Mouse (Mus musculus): ENCODE measurements around the gene Pax2.

The Pax2 gene

DNA sequence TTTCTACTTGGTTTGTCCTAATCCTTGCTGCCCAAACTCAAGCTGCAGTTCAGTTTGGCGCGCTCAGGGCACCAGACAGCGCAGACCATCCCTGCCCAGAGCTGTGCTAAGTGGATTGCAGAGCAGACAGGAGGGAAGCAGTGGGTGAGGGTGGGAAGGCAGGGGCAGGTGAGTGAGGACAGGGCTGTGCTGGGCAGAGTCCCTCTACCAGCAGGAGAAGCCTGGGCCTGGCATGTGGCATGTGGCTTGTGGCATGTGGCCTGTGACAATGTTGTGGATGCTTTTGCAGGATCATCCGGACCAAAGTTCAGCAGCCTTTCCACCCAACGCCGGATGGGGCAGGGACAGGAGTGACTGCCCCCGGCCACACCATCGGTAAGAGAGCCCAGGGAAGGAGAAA lies 32.6 kb downstream of the Pax2 start:
- DNase-seq = no peak

DNA sequence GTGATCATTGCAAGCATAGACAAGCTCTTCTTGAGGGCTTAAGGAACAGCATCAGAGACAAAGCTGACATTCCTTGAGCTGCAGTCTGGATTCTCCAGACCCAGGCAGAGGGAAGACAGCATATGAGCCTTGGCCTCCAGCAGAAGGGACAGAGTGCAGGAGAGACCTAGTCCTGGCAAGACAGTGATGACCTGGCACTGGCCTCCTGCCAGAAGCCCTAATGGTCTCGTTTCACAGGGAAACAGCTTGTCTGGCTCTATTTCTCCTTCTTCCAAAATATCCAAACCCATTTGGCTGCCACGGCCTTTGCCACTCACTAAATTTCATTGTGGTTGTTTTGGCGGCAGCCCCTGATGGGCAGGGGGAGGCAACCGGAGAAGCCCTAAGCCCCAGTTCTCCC lies 36.1 kb downstream of the Pax2 start:
- DNase-seq = no peak

DNA sequence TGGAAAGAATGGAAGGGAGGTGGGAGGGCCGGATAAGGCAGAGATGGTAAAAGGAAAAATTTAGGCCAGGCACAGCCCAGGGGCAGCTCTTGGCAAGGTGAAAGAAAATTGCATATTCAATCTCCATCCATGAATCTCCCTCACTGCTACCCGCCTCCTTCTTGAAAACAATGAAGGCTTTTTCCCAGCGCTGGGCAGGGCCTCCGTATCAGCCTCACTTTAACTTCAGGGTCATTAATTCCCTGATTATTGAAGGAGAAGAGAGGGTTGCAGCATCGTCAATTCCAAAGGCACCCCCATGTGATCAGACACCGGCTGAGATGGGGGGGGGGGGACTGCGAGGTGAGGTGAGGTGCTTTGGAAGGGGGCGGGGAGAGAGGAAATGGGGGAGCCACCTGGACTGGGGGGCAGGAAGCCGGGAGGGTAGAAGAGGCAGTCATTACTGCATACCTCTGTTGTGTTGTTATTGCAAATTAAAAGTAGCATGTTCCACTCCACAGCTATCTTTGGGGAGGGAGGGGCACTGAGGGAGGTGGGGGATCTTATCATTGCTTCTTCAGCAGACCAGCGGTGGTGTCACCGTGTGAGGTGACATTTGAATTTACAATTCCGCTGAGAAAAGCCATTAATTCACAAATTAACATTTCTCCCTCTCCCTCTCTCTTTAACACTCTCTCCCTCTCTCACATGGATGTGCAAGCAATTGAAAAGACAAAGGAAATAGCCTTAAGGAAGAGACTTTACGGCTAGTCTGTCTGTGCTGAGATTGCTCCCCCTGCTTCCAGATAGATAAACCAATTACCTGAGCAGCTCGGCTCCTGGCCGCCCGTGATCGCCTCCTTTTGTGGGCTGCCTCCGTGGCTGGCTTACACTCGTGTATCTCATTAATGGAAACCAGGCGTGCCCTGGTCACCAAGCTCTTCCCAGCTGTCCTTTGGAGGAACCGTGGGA lies 41.5 kb downstream of the Pax2 start:
- DNase-seq = peak; percentile 65

DNA sequence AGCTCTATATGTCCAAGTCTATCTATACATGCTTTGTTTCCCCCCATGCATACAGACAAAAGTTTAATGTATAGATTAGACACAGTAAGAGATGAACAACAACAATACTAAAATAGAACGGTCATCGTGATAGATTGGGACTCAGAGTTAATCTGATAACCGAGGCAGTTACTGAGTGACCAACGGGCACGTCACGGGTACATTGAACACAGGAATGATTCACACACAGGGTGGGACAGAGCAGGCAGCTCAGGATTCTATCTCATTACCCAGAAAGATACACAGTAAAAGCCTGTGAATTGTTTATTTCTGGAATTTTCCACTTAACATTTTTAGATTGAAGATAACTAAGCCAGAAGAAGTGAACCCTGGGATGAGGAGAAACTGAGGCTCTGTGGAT lies 42.9 kb downstream of the Pax2 start:
- DNase-seq = no peak

DNA sequence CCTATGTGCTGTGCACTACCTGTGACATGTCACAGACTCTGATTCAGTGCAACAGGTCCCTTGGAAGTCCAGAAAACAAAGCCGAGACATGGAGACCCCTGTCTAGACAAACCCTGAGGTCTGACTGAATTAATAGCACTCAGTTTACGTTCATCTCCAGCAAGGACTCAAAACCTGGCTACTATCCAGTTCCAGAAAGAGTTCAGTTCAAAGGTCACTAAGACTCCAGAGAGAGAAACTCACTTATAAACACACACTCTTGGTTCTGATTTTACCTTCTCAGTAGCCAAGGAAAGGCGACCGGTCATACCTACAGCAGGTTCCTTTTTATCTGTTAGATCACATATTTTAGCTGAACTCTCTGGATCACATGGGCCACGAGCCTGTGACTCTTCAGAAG lies 43.3 kb downstream of the Pax2 start:
- DNase-seq = no peak

DNA sequence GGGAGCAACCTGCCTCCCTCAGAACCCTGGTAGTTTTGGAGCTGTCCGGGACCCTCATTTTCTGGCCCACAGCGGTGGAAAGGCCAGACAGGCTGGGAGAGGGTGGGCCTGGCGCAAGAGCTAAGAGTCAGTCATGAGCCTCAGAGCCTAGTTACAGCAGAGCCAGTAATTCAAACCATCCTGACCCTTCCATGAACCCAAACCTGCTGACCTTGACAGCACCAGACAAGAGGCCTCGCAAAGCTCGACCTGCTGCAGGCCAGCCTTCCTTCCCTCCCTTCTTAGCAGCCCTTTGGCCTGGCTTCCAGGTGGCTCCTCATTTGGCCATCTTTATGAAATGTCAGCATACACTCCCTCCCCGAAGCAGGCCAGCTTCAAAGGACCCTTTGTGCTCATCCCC lies 44.5 kb downstream of the Pax2 start:
- DNase-seq = no peak

DNA sequence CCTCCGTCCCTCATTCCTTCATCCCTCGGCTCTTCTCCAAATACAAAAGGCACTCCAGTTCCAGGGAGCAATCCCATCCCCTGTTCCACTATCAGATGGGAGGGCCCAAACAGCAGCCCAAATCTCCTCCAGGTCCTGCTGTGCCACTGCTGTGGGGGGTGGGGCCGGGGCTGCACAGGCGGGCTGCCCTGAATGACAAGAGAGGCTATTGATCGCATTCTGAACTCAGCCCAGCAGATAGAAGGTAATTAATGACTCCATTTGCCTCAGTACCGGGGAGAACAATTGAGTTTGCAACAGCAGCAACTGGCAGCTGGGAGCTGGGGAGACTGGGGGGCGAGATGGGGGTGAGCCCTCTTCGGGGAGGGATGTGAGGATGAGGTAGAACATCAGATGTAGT lies 52.9 kb downstream of the Pax2 start:
- peak; percentile 45 for DNase-seq

DNA sequence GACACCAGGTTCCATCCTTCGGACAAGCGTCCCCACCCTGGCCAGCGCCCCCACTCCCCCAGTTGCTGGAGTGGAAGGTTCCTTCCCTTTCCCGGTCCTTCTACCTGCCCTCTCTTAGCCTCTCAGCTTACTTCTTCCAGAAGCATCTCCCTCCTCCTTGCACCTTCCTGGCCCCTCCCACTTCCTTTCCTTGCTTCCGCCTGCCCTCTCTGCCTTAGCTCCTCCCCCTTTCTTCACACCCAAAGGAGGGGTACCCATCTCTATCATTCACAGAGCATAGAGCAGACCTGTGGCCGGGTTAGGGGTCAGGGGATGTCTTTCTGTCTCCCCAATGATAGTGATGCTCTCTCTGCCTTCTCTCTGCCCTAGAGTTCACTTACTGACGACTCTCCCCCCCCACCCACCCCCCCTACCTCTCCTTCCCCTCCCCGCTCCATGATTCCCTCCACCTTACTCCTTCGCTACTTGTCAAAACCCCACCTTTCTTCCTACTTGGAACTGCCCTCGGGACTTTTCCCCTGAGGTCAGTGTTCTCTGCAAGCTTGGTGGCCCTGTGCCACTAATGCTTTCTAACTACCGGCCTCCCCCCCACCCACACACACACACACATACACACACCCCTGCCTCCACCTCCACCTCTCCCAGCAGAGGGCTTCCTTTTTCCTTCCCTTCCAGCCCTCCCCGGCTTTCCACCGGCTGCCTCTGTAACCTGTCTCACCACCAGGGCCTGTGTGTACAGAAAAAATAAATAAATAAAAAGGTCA lies 57.0 kb downstream of the Pax2 start:
- DNase-seq = no peak

DNA sequence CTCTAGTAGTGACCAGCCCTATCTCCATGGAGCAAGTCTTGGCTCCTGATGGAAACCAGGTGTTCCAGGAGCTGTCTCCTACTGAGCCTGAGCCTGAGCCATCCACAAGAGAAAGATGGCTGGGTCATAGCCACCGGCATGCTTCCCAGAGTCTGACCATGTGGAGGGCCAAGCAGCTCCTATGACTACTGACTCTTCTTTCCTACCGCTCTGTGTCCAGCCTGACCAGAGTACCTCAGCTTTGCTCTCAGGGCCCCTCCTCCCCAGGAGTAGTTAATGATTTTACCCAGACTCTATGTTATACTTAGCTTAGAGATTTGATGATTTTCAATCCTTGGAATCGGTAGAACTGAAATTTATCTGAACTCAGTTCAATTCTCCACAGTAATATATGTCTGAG lies 59.3 kb downstream of the Pax2 start:
- DNase-seq = no peak

DNA sequence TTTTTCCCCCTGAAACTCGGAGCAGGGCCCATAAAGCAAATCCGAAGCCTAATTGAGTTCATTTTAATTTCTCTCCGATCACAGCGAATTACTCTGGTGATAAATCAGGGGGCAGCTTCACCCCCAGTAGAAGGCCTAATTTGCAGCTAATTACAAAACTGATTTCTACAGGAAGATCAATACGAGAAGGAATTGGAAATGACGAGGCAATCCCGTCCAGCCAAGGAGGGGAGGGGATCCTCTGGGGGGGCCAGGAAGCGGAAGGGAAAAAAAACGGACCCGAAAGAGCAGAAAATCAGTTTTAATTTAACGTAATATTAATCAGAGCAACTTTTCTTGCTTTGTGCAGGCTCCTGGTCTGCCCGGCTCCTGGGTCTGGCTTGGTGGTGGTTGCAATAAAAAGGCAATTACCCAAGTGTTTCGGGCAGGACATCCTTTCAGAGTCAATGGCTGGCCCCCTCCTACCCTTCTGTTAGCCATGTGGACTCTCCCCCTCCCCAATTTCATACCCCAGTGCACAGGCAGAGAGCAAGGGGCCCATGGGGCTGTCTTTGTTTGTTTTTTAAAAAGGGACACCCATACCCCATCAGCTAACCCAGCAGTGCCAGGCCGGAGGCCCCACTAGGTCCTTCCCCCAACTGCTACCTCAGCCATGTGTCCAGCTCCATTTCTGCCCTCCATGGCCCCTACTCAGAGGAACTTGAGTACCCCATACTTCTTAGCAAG lies 61.7 kb downstream of the Pax2 start:
- DNase-seq = no peak

DNA sequence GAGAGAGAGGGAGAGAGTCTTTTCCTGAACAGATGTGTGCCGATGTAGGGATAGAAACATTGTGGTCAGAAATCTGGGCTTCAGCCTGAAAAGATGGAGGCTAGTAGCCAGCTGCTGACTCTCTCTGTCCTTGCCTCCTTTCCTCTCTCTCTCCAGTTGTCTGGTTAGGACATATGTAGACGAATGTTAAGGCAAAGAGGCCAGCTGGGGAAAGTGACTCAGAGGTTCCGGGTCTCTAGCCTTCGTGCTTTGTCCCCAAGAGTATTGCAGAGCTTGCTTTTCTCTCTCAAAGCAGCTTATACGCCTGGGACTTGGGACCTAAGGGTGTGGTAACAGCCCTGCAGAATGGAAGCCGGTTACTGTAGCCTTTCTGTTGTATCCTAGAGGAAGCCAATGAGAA lies 62.8 kb downstream of the Pax2 start:
- no peak for DNase-seq

DNA sequence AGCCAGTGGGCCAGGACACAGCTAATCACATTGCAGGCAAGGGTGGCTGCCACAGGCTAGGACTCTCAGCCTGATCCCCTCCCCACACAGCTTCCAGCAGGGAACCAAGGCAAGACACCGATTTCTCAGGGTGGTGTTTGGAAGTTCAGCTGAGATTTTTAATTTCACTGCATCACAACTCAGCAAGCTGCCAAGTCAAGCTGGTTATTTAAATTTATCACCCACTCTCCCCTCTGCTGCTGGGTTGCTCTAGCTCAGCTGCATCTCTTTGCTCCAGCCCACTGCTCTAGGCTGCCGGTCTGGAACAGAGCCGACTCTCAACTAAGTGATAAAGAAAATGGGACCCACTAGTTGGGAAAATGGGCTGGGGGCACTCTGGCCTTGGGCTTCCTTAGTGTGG lies 65.7 kb downstream of the Pax2 start:
- DNase-seq = no peak

DNA sequence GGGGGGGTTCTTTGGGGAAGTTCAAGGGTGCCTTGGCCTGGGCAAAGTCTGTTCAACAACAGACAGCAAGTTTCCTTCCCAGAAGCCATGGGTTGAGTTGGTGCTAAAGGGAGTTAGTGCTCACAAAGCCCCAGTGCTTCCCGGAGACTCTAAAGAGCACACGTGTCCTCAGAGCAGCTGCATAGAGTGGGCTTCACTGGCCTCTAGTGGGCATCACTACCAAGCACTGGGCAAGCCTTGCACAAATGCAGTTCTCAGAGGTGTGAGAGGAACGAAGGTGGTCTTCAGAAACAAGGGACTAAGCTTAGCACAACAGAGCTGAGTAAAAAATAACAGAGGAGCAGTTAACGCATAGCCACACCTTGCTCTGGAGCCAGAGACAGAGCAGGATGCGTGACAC lies 66.5 kb downstream of the Pax2 start:
- DNase-seq = no peak

DNA sequence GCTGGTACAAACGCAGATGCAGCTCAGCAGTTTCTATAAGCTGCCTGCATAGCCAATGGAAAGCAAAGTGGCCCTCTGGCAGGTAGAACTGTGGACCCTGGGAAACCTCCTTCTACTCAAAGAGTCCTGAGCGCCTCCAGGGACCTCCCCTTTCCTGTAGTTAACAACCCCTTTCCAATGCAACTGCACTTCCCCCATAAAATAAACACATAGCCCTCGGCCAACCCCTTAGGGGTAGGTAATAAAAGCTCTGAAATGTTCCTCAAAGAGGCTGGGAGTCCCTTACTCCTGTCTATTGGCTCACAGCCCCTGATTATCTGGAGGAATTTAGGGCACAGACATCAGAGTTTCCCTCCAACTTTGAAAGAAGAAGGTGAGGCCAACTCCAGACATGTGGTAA lies 67.8 kb downstream of the Pax2 start:
- DNase-seq = no peak

DNA sequence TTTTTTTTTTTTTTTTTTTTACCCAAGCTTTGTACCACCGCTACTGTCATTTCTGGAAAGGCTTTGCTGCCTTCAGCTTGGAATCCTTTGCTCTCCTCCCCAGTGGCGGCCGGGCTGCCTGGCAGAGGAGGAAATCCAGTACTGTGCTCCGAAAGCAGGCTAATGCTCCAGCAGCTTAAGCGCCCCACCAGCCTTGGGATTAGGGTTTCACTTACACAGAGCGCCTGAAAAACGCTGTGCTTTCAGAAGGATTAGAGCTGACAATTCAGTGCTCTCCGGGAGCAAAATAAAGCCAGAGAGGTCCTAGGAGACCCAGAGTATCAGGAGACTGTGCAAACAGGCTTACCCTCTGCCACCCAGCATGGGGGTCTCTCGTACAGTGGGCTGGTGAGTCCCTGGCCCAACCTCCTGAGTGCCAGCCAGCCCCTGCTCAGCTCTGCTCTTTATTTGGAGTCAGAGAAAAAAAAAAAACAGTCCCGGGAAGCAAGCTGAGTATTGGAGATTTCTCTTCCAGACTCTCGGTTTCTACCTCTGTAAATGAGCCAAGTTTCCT lies 69.4 kb downstream of the Pax2 start:
- DNase-seq = peak; percentile 77

DNA sequence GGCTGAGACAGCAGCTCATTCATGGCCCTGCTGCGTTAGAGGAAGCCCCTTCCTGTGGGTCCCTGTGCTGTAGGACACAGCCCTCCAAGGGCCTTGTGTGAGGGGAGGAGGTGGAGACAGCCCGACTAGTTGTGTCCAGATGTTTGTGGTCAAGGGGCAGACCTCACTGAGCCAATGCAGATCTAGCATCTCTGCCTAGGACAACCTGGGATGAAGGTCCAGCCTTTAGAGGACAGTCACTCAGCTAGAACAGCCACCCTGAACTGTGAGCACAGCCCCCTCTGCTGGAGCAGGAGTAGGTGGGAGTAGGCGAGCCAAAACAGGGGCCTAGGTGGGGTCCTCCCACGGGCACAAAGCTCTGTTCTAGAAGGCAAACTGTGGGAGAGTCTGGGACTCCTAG lies 70.0 kb downstream of the Pax2 start:
- no peak for DNase-seq

DNA sequence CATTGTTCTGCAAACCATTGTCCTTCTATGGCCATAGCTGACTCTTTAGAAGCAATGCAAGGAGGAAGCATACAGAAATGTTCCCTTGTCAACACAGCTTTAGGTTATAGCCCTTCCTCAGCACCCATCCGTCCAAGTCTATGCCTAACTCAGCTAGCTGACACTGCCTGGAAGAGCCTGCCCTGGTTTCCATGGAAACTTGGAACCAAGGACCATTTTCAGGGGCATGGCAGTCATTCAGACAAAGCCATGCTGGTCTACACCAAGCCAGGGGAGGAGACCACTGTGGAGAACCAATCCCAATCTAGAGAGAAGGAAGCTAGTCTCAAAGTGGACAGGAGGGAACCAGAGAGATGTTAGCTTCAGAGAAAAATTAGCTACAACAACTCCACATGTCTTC lies 77.5 kb downstream of the Pax2 start:
- DNase-seq = no peak

DNA sequence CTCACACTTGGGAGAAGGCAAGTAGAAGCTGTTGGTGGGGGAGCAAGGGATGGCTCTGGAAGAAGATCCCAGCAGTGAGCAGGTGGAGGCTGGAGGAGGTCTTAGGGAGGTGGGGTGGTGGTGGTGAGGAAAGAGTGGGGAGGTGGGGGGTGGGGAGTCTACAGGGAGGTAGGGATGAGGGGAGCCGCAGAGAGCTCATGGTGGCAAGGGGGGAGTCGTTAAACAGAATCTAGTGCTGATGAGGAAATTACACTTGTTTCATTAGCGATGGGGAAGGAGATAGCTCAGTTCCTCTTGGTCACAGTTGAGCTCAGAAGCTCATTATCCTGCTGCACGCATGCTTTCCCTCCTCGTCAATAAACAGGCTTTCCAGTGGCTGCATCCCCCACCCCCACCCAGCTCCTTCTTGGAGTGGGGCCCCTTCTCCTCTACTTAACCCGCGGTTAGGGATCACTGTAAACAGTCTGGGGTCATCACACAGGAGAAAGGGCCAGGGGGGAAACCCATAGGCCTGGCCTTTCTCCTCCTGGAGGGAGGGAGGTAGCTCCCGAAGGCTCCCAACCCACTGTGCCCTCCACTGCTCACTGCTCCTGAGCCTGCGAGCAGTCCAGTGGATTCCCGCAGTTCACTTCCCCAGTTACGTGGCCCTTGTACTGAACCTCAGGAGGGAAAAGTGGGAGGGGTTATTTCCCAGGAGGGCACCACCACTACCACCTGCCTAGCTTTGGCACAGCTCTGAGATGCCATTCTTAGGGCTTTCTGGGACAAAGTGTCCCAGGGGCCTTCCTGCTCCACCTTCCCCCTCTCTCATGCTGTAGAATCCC lies 78.6 kb downstream of the Pax2 start:
- no peak for DNase-seq

DNA sequence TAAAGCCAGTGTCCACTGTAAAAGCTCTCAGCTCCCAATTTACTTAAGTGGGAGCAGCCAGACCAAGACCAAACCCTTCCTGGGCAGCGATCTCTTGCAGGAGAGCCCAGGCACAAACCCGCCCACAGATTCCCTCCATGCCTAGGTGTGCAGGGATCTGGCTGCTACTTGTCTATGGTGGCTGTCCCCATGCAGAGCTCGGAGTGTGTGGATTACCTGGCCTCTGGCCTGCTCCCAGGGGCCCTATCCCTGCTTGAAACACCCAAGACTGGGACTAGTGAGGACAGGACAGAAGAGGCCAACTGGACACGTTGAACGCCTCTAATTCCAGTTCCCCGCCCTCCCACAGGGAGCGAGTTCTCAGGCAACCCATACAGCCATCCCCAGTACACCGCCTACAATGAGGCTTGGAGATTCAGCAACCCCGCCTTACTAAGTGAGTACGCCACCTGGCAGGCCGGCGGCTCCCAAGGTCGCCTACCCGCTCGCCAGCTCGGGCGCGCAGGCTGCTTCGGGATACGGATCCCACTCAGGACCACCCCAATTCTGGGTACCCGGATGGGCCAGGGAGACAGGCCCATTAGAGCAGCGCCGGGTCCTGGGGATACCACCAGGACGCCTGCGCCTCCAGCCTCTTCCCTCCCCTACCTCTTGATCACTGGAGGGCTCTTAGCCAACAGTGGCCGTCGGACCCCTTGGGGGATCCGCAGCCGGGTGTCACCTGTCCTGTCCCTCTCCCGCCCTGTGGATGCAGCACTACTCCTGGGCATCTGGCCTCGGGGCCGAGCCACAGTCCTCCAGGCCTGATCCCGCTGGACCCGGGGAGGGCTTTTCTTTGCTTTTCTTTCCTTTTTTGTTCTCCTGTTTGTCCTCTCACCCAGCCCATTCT lies 79.4 kb downstream of the Pax2 start:
- no peak for DNase-seq

DNA sequence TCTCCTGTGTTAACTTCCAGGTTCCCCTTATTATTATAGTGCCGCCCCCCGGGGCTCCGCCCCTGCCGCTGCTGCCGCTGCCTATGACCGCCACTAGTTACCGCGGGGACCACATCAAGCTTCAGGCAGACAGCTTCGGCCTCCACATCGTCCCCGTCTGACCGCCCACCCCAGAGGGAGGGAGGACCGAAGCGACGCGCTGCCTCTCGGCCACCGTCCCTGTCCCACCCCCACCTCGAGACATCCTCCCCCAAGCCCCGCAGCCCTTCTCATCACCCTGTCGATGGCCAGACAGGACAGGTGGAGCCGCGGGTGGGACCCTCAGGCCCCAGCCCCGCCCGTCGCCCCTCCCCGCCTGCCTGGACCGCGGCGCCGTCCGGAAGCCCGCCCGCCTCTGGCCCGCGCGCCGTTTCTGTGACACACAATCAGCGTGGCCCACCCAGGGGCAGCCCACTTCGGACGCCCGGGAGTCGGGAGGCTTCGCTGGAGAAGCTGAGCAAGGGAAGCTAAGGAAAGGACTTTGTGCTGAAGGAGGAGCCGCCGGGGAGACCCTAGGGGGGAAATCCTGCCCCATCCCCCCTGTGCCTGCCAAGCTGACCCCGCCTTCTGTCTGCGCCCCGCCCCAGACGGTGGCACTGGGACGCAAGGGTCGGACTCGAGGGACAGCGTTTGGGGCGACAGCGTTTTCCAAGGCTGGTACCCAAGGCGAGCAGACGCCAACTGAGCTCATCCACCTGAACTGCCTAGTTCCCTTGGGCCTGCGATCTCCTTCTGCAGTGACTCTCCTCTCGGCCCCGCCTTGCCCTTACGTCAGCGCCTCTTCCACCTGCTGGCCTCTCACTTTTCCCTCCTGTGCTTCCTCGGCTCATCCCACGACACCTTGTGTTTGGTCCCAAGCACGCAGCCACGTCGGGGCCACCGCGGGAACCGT lies 80.4 kb downstream of the Pax2 start:
- peak; percentile 67 for DNase-seq
